Comparison of ENCODE assay signal across 9 mouse cellular contexts in genomic region chr12:91786355-91786754, GRCm38 (mm10). TPM values are rescaled to one million over a fixed set of nuclear protein-coding genes. Genes with fewer than 3 reads are reported as not detected.
DNase-seq lines count a peak whose midpoint lies in the region; ATAC-seq lines count a peak whose summit lies in the region.
"Had no signal": no experiment of that assay in that cellular context is flagged by ENCODE, and none has a peak within 500 bp of the region (broad histone marks: within the 10 kb centered on the region; RNA-seq: fewer than 3 reads in every experiment).

No protein-coding gene starts in this region.

- H3K36me3 ChIP-seq in lung, embryonic 15.5 days = no peaks in the 10 kb centered on the region
- H3K36me3 ChIP-seq: heart, embryonic 13.5 days had no signal

- peaks cover 6% of the 10 kb centered on the region; the same call in 1 of the 2 replicates for H3K4me1 ChIP-seq in lung, embryonic 15.5 days

- no peaks in the 10 kb centered on the region for H3K27me3 ChIP-seq in lung, embryonic 15.5 days

- H3K9me3 ChIP-seq in lung, embryonic 15.5 days = no peaks in the 10 kb centered on the region
- H3K9me3 ChIP-seq: heart, embryonic 13.5 days had no signal

- no peak overlapping the region; the same call in 1 of the 2 replicates for H3K27ac ChIP-seq in lung, embryonic 15.5 days
- H3K27ac ChIP-seq: heart, embryonic 13.5 days had no signal

- H3K4me3 ChIP-seq in lung, embryonic 15.5 days = no peak overlapping the region
- H3K4me3 ChIP-seq: heart, embryonic 13.5 days had no signal

- H3K9ac ChIP-seq in lung, embryonic 15.5 days = no peak overlapping the region
- H3K9ac ChIP-seq: heart, embryonic 13.5 days had no signal

- H3K4me2 ChIP-seq in lung, embryonic 15.5 days = no peak overlapping the region
- H3K4me2 ChIP-seq: heart, embryonic 13.5 days had no signal

- peak; percentile 60; the same call in 1 of the 2 replicates for ATAC-seq in lung, embryonic 15.5 days (ENCODE audit: borderline replicate concordance, extremely low read depth, low FRiP score, low TSS enrichment)
- ATAC-seq: midbrain, embryonic 16.5 days had no signal

- peak; percentile 21 to 80 for DNase-seq in urinary bladder, adult 18-20 months (ENCODE audit: low spot score in 2 of 2)
- no peak for DNase-seq in urinary bladder, adult 2 months (ENCODE audit: low spot score)
- peak; percentile 93 for DNase-seq in gastrocnemius, postnatal 25 days
- no peak for DNase-seq in natural killer cell, adult 2 months (ENCODE audit: low spot score in 2 of 2)
- DNase-seq in yolk sac, embryonic 10.5 days (ENCODE audit: low spot score) = no peak
- DNase-seq in right cerebral cortex, postnatal 4 days = no peak

- WGBS in lung, embryonic 15.5 days = 29% methylated on average over 10 of the region's 10 CpGs

RNA-seq across cellular contexts. Expression of gene Ston2, which starts 1.8 kb away (rescaled TPM):
- polyA plus RNA-seq in urinary bladder, adult 2 months (2012; rRNA removed) = 9.3 and 10.5 TPM in 2 replicates
- 10 to 100 TPM; 37.9 to 46.2 TPM for total RNA-seq in gastrocnemius, postnatal 25 days (2021)
- polyA plus RNA-seq in lung, embryonic 15.5 days (2015; fragmentation: Nextera tagmentation; extraction: Ambion mirVana) = 9.4 and 11.1 TPM in 2 replicates

Comparison
In these comparisons a context has a peak if more than half of its experiments do, and no peak if none do; other contexts are left out.
1. DNase-seq: peak in urinary bladder, adult 18-20 months (2 of 2) and gastrocnemius, postnatal 25 days (single experiment); none in urinary bladder, adult 2 months (single experiment), natural killer cell, adult 2 months (0 of 2), yolk sac, embryonic 10.5 days (single experiment) and right cerebral cortex, postnatal 4 days (single experiment).